15 mouse cellular contexts compared by ENCODE assay signal in genomic region chr7:74461736-74462135, GRCm38 (mm10).
"Had no signal": no experiment of that assay in that cellular context is flagged by ENCODE, and none has a peak within 500 bp of the region (broad histone marks: within the 10 kb centered on the region; RNA-seq: fewer than 3 reads in every experiment).

No protein-coding gene starts in this region.

- DNase-seq: right cerebral cortex, adult 18-20 months; right cerebral cortex, postnatal 14 days; right cerebral cortex, postnatal 25 days; right cerebral cortex, postnatal 4 days; spleen, adult 18-20 months; thymus, adult 18-20 months; thymus, adult 2 months; thymus, postnatal 14 days; thymus, postnatal 25 days; thymus, postnatal 36 days; thymus, postnatal 4 days had no signal

- H3K4me2 ChIP-seq: neural tube, embryonic 13.5 days; neural tube, embryonic 15.5 days; stomach, embryonic 15.5 days had no signal

- H3K27me3 ChIP-seq: neural tube, embryonic 13.5 days; neural tube, embryonic 15.5 days; stomach, embryonic 15.5 days had no signal

- H3K27ac ChIP-seq: neural tube, embryonic 13.5 days; neural tube, embryonic 15.5 days; stomach, embryonic 15.5 days; stomach, postnatal 0 days had no signal

- H3K9me3 ChIP-seq: neural tube, embryonic 13.5 days; neural tube, embryonic 15.5 days; stomach, embryonic 15.5 days had no signal

- H3K4me3 ChIP-seq: neural tube, embryonic 13.5 days; neural tube, embryonic 15.5 days; stomach, embryonic 15.5 days had no signal

- H3K36me3 ChIP-seq: neural tube, embryonic 13.5 days; neural tube, embryonic 15.5 days; stomach, embryonic 15.5 days had no signal

- H3K9ac ChIP-seq: neural tube, embryonic 13.5 days; neural tube, embryonic 15.5 days; stomach, embryonic 15.5 days had no signal
